Mouse (Mus musculus) ovary, postnatal 14 days (tissue): Measurements from ENCODE around the gene Olfr1202.

Experiments used
- DNase-seq: peaks from one replicate; pipeline ENCODE4 v3.0.0; 2022; ENCODE audit warnings: low spot score

The Olfr1202 gene

GRCm38 (mm10) chr2:88814196-88814595, at the start of gene Olfr1202:
TSS of gene Olfr1202 (plus strand) at chr2:88814496.
- DNase-seq, result no peak

GRCm38 (mm10) chr2:88770388-88770787, 43.9 kb upstream of the Olfr1202 start, which contains the start of gene Olfr1200:
TSS of gene Olfr1200 (minus strand) at chr2:88770488.
- no peak for DNase-seq

- DNase-seq, result no peak
Measured at GRCm38 (mm10) chr2:88792736-88793135, 21.6 kb upstream of the Olfr1202 start, which contains the start of gene Olfr1201. TSS of gene Olfr1201 (plus strand) at chr2:88793036.

GRCm38 (mm10) chr2:88829437-88829836, 15.1 kb downstream of the Olfr1202 start, which contains the start of gene Olfr1205:
TSS of gene Olfr1205 (plus strand) at chr2:88829737.
- no peak for DNase-seq

GRCm38 (mm10) chr2:88838477-88838876, 24.2 kb downstream of the Olfr1202 start:
- DNase-seq, result no peak

GRCm38 (mm10) chr2:88848992-88849391, 34.7 kb downstream of the Olfr1202 start, which contains the start of gene Olfr1204:
TSS of gene Olfr1204 (plus strand) at chr2:88849292.
- DNase-seq, result no peak

- DNase-seq, result no peak
Measured at GRCm38 (mm10) chr2:88862931-88863330, 48.6 kb downstream of the Olfr1202 start, which contains the start of gene Olfr1206. TSS of gene Olfr1206 (plus strand) at chr2:88863231.
